Mouse (Mus musculus) bone marrow macrophage, adult 2 months (primary cell): ENCODE data around the gene Hnrnpf. TPM values are rescaled to one million over a fixed set of nuclear protein-coding genes. Genes with fewer than 3 reads are reported as not detected.

Experiments used
- H3K27ac ChIP-seq: 2 replicates; pipeline ENCODE4 v1.5.1; 2012; ENCODE audit warnings: low read depth, low read length; ENCODE audit not compliant: insufficient read depth
- H3K4me1 ChIP-seq: 2 replicates; pipeline ENCODE4 v1.6.1; 2012; ENCODE audit warnings: low read length; ENCODE audit not compliant: control insufficient read depth, insufficient read depth
- H3K4me3 ChIP-seq: 2 replicates; pipeline ENCODE4 v1.5.1; 2012; ENCODE audit warnings: mild to moderate bottlenecking, low read length, moderate library complexity; ENCODE audit not compliant: insufficient read depth
- CTCF ChIP-seq: IDR thresholded peaks from 2 replicates; pipeline ENCODE4 v1.5.1; 2012; ENCODE audit warnings: low read depth, mild to moderate bottlenecking, low read length, moderate library complexity
- POLR2A ChIP-seq: IDR thresholded peaks from 2 replicates; pipeline ENCODE4 v1.6.1; 2012; ENCODE audit warnings: mild to moderate bottlenecking, low read depth, low read length, borderline replicate concordance
- polyA plus RNA-seq: library from polyadenylated mRNA; stranded (reverse); fragments of >200 nt; gene quantifications from 2 replicates; pipeline ENCODE4 v1.2.4, GENCODE M21; 2012; ENCODE audit not compliant: missing spikeins, insufficient read depth, insufficient read length

Gene Hnrnpf
- polyA plus RNA-seq, 1 experiment: 355 TPM

DNA sequence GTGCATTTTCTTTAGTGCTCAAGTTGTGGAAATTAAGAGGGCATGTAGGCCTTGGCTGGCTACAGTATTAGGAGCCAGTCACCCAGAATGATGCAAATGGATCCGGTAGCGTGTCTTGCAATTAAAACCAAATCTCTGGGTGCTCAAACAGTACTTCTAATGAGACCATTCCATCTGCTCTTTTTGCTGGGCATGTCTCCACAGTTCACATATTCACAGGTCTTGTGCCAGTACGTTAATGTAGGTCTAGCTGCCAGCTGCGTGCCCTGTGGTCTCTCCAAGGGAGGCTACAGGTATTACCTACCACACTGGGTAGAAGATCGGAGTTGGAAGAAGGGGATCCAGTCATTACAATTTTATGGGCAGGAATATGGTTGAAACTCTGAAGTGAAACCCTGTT, 17.9 kb downstream of the Hnrnpf start:
- peak overlapping the region; percentile 94 for H3K4me3 ChIP-seq
- H3K4me1 ChIP-seq: peaks cover 16% of the 10 kb centered on the region
- TF ChIP-seq CTCF: no peak
- TF ChIP-seq POLR2A: no peak
- H3K27ac ChIP-seq: peak overlapping the region; percentile 100

DNA sequence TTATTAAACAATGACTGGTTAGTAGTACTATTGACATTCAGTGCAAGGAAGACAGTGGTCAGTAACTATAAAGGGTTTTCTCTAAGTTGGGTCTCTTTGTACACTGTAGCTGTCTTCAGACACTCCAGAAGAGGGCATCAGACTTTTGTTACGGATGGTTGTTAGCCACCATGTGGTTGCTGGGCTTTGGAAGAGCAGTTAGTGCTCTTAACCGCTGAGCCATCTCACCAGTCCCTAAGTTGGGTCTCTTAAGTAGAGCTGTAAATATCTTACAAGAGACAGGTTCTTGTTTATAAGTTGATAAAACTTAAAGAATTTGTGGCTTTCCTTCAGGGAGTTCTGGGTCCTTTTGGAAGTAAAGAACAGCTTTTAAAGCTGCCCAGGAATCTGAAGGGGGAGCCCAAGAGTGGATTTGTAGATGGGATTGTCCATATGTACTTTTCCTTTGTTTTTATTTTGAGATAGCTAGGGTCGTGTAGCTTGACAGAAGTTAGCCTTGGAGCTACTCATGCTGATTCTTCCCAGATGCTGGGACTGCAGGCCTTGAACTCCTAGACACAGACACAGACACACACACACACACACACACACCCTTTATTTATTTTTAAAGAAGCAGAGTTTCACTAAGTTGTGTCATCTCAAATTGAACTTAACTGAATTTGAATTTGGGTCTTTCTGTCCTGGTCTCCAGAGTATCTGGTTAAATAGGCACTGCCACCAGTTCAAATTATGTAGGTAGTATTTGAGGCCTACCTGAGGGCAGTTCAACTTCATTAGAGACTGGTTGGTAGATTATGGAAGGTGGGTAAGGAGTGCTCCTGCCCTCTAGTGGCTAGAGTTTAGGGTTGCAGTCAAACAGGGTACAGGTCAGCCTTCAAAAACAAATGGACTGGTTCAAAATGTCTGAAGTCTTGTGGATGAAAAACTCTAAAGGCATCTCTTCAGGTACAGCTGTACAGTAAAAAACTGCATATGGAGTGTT, 20.8 kb downstream of the Hnrnpf start:
- H3K4me3 ChIP-seq: no peak overlapping the region
- TF ChIP-seq CTCF: no peak
- TF ChIP-seq POLR2A: no peak
- no peak overlapping the region for H3K27ac ChIP-seq
- H3K4me1 ChIP-seq: peaks cover 3% of the 10 kb centered on the region; the same call in 1 of the 2 replicates

DNA sequence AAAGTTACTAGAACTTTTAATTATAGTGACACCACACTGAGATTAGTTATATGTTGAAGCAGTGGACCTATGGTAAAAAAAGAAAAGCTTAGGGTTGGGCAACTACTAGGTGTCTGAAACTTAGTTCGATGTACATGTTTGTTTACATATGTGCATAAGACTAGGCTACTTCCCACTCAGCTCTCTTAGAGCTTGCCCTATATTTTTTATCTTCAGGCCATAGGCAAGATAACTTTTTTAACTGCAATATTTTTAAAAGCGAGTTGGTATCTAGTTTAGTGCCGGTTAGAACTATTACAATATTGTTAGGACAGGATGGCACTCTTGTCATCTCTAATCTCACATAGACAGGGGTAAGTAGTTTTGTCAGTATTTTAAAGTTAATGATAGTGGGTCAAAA, 21.9 kb downstream of the Hnrnpf start:
- TF ChIP-seq CTCF (no peak), POLR2A (no peak)

DNA sequence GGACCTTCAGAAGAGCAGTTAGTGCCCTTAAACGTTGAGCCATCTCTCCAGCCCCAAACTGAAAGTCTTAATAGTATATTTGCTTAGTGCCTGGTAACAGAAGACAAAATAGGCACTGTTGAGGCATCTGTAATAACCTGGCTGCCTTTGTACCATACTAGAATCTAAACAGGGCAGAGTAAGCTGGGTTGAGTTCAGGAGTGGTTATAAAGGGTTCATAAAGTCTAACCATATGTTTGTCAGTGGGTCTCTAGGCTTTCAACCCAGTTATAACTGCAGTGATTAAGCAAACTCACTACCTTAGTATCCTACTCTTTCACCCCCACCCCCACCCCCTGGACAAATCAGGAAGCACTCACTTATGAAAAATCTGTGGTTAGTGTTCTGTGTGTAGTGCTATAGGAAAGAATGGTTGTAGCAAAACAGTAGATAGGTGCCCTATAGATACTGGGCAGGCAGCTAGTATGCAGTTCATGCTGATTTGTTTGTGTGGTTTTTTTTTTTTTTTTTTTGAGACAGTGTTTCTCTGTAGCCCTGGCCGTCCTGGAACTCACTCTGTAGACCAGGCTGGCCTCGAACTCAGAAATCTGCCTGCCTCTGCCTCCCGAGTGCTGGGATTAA, 26.9 kb downstream of the Hnrnpf start:
- no peak overlapping the region for H3K4me3 ChIP-seq
- H3K4me1 ChIP-seq: no peaks in the 10 kb centered on the region
- TF ChIP-seq POLR2A: no peak
- no peak for TF ChIP-seq CTCF
- no peak overlapping the region for H3K27ac ChIP-seq

More for the DNA sequence above, 21.9 kb downstream of the Hnrnpf start:
- no peak overlapping the region for H3K4me3 ChIP-seq
- peaks cover 2% of the 10 kb centered on the region; the same call in 1 of the 2 replicates for H3K4me1 ChIP-seq
- H3K27ac ChIP-seq: no peak overlapping the region

DNA sequence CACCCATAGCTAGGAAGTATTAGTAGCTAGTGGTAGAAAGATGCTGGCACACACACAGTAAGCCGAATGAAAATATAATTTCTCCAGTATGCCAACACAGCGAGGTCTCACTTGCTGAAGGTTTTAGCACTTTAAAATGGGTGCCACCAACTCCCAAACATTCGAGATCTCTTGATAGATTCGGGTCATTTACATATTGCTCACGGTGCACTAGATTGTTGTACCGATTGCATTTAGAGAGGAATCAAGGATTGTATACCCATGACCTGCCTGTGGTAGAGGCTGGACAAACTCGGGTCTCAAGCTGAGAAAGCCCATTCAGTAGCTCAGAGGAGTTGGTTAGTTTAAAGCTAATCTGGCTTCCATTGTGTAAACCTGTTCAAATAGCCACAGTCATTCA, 27.8 kb downstream of the Hnrnpf start:
- Histone ChIP-seq H3K27ac (no peak overlapping the region), H3K4me3 (no peak overlapping the region), H3K4me1 (no peaks in the 10 kb centered on the region)
- TF ChIP-seq POLR2A (no peak), CTCF (no peak)

DNA sequence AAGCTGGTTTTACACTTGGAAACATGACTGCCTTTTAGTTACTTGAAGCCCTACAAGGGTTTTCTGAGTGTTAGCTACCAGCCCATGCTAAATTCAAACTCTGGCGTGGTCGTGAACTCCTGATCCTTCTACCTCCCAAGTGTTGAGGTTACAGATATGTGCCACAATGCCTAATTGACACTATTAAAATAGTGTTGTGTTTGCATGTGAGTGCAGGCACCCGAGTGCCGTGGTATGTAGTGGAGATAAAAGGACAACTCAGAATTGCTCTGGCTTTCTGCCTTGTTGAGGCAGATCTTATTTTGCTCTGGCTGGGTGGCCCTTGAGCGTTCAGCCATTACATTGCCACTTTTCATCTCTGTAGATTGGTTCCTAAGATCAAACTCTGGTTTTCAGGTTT, 28.6 kb downstream of the Hnrnpf start:
- no peak for TF ChIP-seq POLR2A
- TF ChIP-seq CTCF: no peak
- Histone ChIP-seq H3K27ac (no peak overlapping the region), H3K4me1 (no peaks in the 10 kb centered on the region), H3K4me3 (no peak overlapping the region)

DNA sequence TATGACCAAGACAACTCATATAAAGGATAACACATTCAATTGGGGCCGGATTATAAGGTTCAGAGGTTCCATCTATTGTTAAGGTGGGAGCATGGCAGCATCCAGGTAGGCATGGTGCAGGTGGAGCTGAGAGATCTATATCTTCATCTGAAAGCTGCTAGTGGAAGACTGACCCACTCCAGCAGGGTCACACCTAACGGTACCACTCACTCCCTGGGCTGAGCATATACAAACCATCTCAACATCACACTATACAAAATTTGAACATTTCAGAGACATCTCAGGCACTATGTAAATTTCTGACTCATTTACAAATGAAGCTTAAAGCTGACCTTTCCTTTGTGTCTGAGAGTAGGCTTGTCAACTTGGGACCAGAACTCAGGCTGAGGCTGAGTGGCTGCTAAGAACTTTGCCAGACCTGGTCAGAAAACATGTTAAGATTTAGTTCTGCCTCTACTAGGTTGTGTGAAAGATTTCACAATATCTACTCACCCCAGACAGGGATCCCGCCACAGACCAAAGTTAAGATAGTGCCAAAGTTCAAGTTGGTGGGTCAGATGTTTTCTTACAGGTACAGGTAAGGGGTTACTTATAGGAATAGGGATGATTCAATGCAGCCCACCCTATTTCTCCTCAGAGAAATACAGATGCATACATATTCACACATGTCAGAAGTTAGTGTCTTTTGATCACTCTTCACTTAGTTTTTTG, 30.0 kb downstream of the Hnrnpf start:
- Histone ChIP-seq H3K4me3 (no peak overlapping the region), H3K4me1 (no peaks in the 10 kb centered on the region), H3K27ac (no peak overlapping the region)
- TF ChIP-seq POLR2A (no peak), CTCF (no peak)

DNA sequence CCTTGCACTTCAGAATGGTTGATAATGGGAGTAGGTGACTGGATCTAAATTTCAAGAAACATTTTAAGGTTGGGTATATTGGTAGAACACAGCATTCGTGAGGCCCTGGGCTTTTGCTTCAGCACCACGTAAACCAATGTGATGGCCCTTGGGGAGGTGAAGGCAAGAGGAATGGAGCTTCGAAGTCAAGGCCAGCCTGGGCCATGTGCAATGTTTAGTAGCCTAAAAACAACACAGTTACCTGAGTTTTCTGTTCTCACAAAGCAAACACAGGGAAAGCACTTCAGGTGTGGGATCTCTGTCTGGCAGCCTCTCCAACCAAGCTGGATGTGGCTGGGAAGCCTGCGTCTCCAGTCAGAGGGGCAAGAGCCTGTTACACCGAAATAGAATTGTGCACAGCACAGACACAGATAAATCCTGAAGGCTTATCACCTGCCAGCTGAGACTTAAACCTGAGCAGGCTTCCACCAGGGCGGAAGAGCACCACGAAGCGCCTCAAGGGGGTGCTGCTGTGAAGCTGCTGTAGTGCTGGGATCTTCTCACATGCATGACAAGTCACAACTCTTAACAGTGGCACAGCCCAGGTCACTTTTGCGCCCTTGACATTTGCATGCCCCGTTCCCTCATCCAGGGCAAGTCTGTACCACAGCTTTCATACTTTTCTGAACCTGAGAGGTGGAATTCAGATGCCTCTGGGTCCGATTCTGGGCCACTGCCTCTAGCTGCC, 32.4 kb downstream of the Hnrnpf start:
- TF ChIP-seq POLR2A (no peak), CTCF (no peak)
- H3K4me1 ChIP-seq: peaks cover 8% of the 10 kb centered on the region
- no peak overlapping the region for H3K27ac ChIP-seq
- H3K4me3 ChIP-seq: no peak overlapping the region

DNA sequence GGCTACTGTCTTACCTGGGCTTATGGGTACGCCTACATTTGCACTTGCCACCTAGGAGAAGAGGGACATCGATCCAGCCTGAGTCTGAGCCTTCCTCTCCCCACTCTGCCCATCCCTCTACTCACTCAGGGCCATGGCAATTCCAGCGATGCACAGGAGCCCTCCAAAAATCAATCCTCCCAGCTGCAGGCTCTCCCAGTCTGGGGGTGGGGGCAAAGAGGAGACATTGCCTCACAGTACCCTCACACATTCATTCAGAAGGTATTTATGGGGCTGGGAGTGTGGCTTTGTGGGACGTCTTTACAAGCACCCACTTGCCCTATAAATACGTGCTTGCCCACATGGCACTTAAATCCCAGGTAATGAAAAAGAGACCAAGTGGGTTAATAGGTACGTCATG, 34.2 kb downstream of the Hnrnpf start:
- TF ChIP-seq CTCF (no peak), POLR2A (no peak)
- no peak overlapping the region for H3K4me3 ChIP-seq
- H3K4me1 ChIP-seq: peaks cover 8% of the 10 kb centered on the region

More for the DNA sequence above, 34.2 kb downstream of the Hnrnpf start:
- H3K27ac ChIP-seq: no peak overlapping the region
